Mouse (Mus musculus) midbrain, embryonic 16.5 days (tissue): ENCODE results near the gene Wnt7a. TPM values are rescaled to one million over a fixed set of nuclear protein-coding genes. Genes with fewer than 3 reads are reported as not detected.
A peak's percentile ranks its signal among the peaks of the same experiment; 100 is the strongest.

Experiments used
- ATAC-seq: fragments of 200-750 bp; cut with Nextera tagmentation; 2 replicates; pipeline ENCODE4 v1.8.0; 2017; ENCODE audit warnings: moderate TSS enrichment
- H3K27ac ChIP-seq: fragments of 300-500 bp; sonication (generic); 2 replicates; pipeline ENCODE4 v1.5.1; 2014; ENCODE audit warnings: mild to moderate bottlenecking, low read length, mixed read lengths
- H3K27me3 ChIP-seq: fragments of 300-500 bp; sonication (generic); 2 replicates; pipeline ENCODE4 v1.6.1; 2014; ENCODE audit warnings: low read depth, low read length, mixed read lengths; ENCODE audit not compliant: control insufficient read depth, insufficient read depth
- H3K36me3 ChIP-seq: fragments of 300-500 bp; sonication (generic); 2 replicates; pipeline ENCODE4 v1.6.1; 2014; ENCODE audit warnings: mild to moderate bottlenecking, low read length, moderate library complexity, mixed read lengths; ENCODE audit not compliant: control insufficient read depth, insufficient read depth
- H3K4me1 ChIP-seq: fragments of 300-500 bp; sonication (generic); 2 replicates; pipeline ENCODE4 v1.6.1; 2014; ENCODE audit warnings: mild to moderate bottlenecking, low read length, mixed read lengths; ENCODE audit not compliant: control insufficient read depth, insufficient read depth
- H3K4me2 ChIP-seq: fragments of 300-500 bp; sonication (generic); 2 replicates; pipeline ENCODE4 v1.6.1; 2014; ENCODE audit warnings: mild to moderate bottlenecking, low read length, mixed read lengths
- H3K4me3 ChIP-seq: fragments of 300-500 bp; sonication (generic); 2 replicates; pipeline ENCODE4 v1.5.1; 2014; ENCODE audit warnings: low read depth, mild to moderate bottlenecking, low read length, moderate library complexity, mixed read lengths
- H3K9ac ChIP-seq: fragments of 300-500 bp; sonication (generic); 2 replicates; pipeline ENCODE4 v1.6.1; 2014; ENCODE audit warnings: low read depth, low read length, mixed read lengths
- H3K9me3 ChIP-seq: fragments of 300-500 bp; sonication (generic); replicated peaks from 2 replicates; pipeline ENCODE4 v1.6.1; 2014; ENCODE audit warnings: mild to moderate bottlenecking, low read length, mixed read lengths; ENCODE audit not compliant: control insufficient read depth, poor library complexity, severe bottlenecking
- WGBS: fragments of 180-500 bp; shearing (Covaris S2); extraction: QIAGEN DNeasy Blood & Tissue Kit; methylation state at CpG from one replicate; pipeline ENCODE4 v1.1.7; 2014; 5-methylcytosine and 5-hydroxymethylcytosine counted together
- polyA plus RNA-seq: library from polyadenylated mRNA; unstranded; fragments of >200 nt; fragmentation: Nextera tagmentation; extraction: Ambion mirVana; gene quantifications from 2 replicates; pipeline ENCODE4 v1.2.1, GENCODE M21; 2015

Wnt7a gene
- polyA plus RNA-seq, 1 experiment from 2014 or later, result 10.8 TPM

DNA sequence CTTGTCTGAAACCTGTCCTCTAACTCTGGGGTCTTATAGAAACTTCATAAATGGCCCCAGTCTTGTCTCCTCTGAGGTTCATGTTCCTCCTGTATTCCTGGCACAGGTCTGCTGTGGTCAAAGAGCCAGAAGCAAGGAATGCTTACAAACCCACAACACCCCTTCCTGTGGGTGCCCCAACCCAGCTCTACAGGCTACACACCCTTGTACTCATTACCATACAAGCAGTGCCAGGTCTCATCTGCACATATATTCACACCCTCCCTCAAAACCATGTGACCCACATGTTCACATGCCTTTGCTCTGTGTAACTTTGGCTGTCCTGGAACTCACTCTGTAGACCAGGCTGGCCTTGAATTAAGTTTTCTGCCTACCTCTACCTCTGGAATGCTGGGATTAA is 38.2 kb downstream of the Wnt7a start:
- ATAC-seq, result no peak
- H3K4me1 ChIP-seq, result no peaks in the 10 kb centered on the region

DNA sequence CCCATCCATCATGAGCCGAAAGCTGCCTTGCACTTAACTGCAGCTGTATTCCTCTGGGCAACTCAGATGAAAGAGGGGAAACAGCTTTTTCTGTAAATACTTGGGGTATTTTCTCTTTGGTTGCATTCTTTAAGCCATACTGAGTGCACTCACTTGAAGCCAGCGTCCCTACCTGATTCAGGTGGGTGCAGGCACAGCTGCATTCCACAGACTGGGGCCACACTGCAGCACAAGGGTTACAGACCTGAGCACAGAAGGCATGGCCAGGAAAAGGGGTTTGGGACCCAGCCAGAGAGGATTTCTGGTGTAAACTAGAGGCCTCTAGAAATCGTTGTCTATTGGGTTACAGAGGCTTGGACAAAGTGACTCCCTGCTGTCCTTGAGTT is 38.6 kb downstream of the Wnt7a start:
- no peak overlapping the region for H3K9ac ChIP-seq
- ATAC-seq, result no peak
- H3K27ac ChIP-seq, result no peak overlapping the region
- no peak overlapping the region for H3K4me3 ChIP-seq
- no peaks in the 10 kb centered on the region for H3K27me3 ChIP-seq
- H3K9me3 ChIP-seq, result no peaks in the 10 kb centered on the region
- H3K36me3 ChIP-seq, result no peaks in the 10 kb centered on the region
- H3K4me2 ChIP-seq, result no peak overlapping the region
- no peaks in the 10 kb centered on the region for H3K4me1 ChIP-seq
- WGBS, result 44% methylated on average over 3 of the region's 3 CpGs

More for the DNA sequence above, 38.2 kb downstream of the Wnt7a start:
- H3K4me2 ChIP-seq, result no peak overlapping the region
- no peak overlapping the region for H3K4me3 ChIP-seq
- H3K36me3 ChIP-seq, result no peaks in the 10 kb centered on the region
- H3K27me3 ChIP-seq, result no peaks in the 10 kb centered on the region
- no peak overlapping the region for H3K9ac ChIP-seq
- no peak overlapping the region for H3K27ac ChIP-seq
- no peaks in the 10 kb centered on the region for H3K9me3 ChIP-seq

DNA sequence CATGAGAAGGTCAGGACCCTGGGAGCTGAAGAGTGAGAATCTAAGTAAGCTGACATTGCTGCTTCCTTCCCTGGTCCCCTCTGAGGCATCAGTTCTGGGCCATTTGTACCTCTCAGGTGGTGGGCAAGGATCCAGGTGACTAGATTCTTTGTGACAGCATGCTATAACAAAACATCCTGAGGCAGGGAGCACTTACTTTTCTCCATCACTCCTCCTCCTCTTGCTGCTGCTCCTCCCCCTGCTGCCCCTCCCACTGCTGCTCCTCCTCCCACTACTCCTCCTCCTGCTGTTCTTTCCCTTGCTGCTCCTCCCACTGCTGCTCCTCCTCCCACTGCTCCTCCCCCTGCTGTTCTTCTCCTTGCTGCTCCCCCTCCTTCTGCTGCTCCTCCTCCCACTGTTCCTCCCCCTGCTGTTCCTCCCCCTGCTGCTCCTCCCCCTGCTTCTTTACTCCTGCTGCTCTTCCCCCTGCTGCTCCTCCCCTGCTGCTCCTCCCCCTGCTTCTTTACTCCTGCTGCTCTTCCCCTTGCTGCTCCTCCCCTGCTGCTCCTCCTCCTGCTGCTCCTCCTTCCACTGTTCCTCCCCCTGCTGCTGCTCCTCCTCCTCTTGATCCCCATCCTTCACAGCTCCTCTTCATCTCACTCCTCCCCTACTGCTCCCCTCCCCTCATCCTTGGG is 39.1 kb downstream of the Wnt7a start:
- ATAC-seq, result no peak
- H3K27ac ChIP-seq, result no peak overlapping the region
- no peak overlapping the region for H3K4me2 ChIP-seq
- H3K9me3 ChIP-seq, result no peaks in the 10 kb centered on the region
- H3K27me3 ChIP-seq, result no peaks in the 10 kb centered on the region
- H3K4me1 ChIP-seq, result no peaks in the 10 kb centered on the region
- H3K4me3 ChIP-seq, result no peak overlapping the region
- H3K9ac ChIP-seq, result no peak overlapping the region
- H3K36me3 ChIP-seq, result no peaks in the 10 kb centered on the region

- no peak overlapping the region for H3K27ac ChIP-seq
- ATAC-seq, result no peak
- no peaks in the 10 kb centered on the region for H3K27me3 ChIP-seq
- H3K4me3 ChIP-seq, result no peak overlapping the region
- H3K4me2 ChIP-seq, result no peak overlapping the region
- no peak overlapping the region for H3K9ac ChIP-seq
- 94% methylated on average over 1 of the region's 1 CpGs for WGBS
- H3K9me3 ChIP-seq, result no peaks in the 10 kb centered on the region
- H3K4me1 ChIP-seq, result no peaks in the 10 kb centered on the region
- no peaks in the 10 kb centered on the region for H3K36me3 ChIP-seq
Measured at GRCm38 (mm10) chr6:91366781-91367180, 44.4 kb downstream of the Wnt7a start.

- WGBS, result 70% methylated on average over 14 of the region's 14 CpGs
- Histone ChIP-seq H3K27ac (no peak overlapping the region), H3K27me3 (no peaks in the 10 kb centered on the region), H3K4me3 (no peak overlapping the region), H3K4me1 (0 out of 2 replicates have a peak, but pooled peaks cover 3% of the 10 kb centered on the region), H3K9ac (no peak overlapping the region), H3K36me3 (no peaks in the 10 kb centered on the region), H3K9me3 (no peaks in the 10 kb centered on the region), H3K4me2 (no peak overlapping the region)
- no peak for ATAC-seq
Measured at GRCm38 (mm10) chr6:91365480-91365879, 45.7 kb downstream of the Wnt7a start.

DNA sequence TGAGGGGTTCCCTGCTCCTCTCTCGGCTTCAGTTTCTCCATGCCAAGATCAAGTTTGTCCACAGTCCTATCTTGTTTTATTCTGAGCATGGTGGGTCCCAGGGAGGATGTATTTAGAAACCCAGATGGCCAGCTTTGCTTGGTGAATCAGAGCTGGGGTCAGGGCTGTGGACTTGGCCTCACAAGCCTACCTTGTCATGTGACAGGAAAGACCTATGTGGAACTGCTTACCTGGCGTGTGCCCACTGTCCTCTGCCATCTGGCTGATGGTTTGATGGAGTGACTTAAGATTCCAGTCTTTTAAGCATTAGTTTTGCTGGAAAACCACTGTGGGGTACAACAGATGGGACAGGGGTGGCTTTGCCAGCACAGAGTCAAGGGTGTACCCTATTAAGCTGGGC is 48.4 kb downstream of the Wnt7a start:
- Histone ChIP-seq H3K4me3 (no peak overlapping the region), H3K4me1 (0 out of 2 replicates have a peak, but pooled peaks cover 3% of the 10 kb centered on the region), H3K27me3 (no peaks in the 10 kb centered on the region), H3K9me3 (no peaks in the 10 kb centered on the region), H3K36me3 (no peaks in the 10 kb centered on the region), H3K9ac (no peak overlapping the region), H3K27ac (no peak overlapping the region), H3K4me2 (no peak overlapping the region)
- 94% methylated on average over 2 of the region's 2 CpGs for WGBS
- ATAC-seq, result no peak

- H3K9ac ChIP-seq, result no peak overlapping the region
- H3K36me3 ChIP-seq, result no peaks in the 10 kb centered on the region
- 40% methylated on average over 6 of the region's 6 CpGs for WGBS
- no peak overlapping the region for H3K4me2 ChIP-seq
- 0 out of 2 replicates have a peak, but pooled peaks cover 3% of the 10 kb centered on the region for H3K4me1 ChIP-seq
- peak; percentile 80 for ATAC-seq
- H3K4me3 ChIP-seq, result no peak overlapping the region
- H3K27ac ChIP-seq, result peak overlapping the region; percentile 50; the same call in 1 of the 2 replicates
- no peaks in the 10 kb centered on the region for H3K9me3 ChIP-seq
- H3K27me3 ChIP-seq, result no peaks in the 10 kb centered on the region
Measured at GRCm38 (mm10) chr6:91360998-91361397, 50.2 kb downstream of the Wnt7a start.

GRCm38 (mm10) chr6:91360371-91360690 is 50.8 kb downstream of the Wnt7a start:
- WGBS, result 96% methylated on average over 4 of the region's 4 CpGs
- H3K4me1 ChIP-seq, result 0 out of 2 replicates have a peak, but pooled peaks cover 3% of the 10 kb centered on the region
- no peak overlapping the region for H3K4me2 ChIP-seq

GRCm38 (mm10) chr6:91359672-91360370 is 51.3 kb downstream of the Wnt7a start:
- 87% methylated on average over 7 of the region's 7 CpGs for WGBS
- no peak for ATAC-seq

More at GRCm38 (mm10) chr6:91360371-91360690, 50.8 kb downstream of the Wnt7a start:
- Histone ChIP-seq H3K4me3 (no peak overlapping the region), H3K27ac (no peak overlapping the region), H3K36me3 (no peaks in the 10 kb centered on the region), H3K27me3 (no peaks in the 10 kb centered on the region), H3K9me3 (no peaks in the 10 kb centered on the region), H3K9ac (no peak overlapping the region)
- no peak for ATAC-seq

More at GRCm38 (mm10) chr6:91359672-91360370, 51.3 kb downstream of the Wnt7a start:
- Histone ChIP-seq H3K4me3 (no peak overlapping the region), H3K9ac (no peak overlapping the region), H3K4me2 (no peak overlapping the region), H3K4me1 (0 out of 2 replicates have a peak, but pooled peaks cover 3% of the 10 kb centered on the region), H3K27me3 (no peaks in the 10 kb centered on the region), H3K36me3 (no peaks in the 10 kb centered on the region), H3K27ac (no peak overlapping the region), H3K9me3 (no peaks in the 10 kb centered on the region)
